Mouse (Mus musculus): ENCODE measurements around the gene Gm26897.

GRCm38 (mm10) chr5:111760721-111761480 lies 27.2 kb downstream of the Gm26897 start:
- TF ChIP-seq CTCF (IDR thresholded peaks at IDR 0.05; ENCODE audit: insufficient read depth, low read depth, low read length) (no peak), POLR2A (IDR thresholded peaks at IDR 0.05; ENCODE audit: insufficient read depth, low read depth, low read length) (no peak)
